Mouse (Mus musculus): ENCODE measurements around the gene D630045J12Rik. TPM values are rescaled to one million over a fixed set of nuclear protein-coding genes. Genes with fewer than 3 reads are reported as not detected.

Gene D630045J12Rik
- total RNA-seq, 1 experiment from 2014 or later: not detected

- ATAC-seq (replicated peaks; ENCODE audit: insufficient number of reproducible peaks, low FRiP score, low TSS enrichment, poor library complexity, severe bottlenecking): no peak
These were observed 54.2 kb downstream of the D630045J12Rik start for GRCm38 (mm10) chr6:38199599-38199998.

DNA sequence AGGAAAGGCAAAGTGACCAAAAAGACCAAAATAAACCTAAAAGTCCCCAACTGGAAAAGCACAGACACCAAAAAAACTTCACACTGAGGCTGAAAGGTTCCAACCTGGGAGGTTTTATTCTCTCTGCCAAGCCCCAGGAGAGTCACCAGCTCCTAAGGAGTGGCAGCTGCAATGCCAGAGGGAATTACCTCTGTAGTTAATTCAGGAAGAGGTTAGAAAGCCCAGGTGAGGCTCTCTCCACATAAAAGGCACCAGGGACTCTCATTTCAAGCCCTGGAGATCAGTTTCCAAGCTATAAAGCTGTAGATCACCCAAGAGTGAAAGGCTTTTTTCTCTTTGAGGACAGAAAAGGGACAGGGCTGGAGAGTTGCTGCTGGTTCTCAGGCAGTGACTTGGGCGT, 55.1 kb downstream of the D630045J12Rik start:
- no peak for ATAC-seq (replicated peaks; ENCODE audit: insufficient number of reproducible peaks, low FRiP score, low TSS enrichment, poor library complexity, severe bottlenecking)

DNA sequence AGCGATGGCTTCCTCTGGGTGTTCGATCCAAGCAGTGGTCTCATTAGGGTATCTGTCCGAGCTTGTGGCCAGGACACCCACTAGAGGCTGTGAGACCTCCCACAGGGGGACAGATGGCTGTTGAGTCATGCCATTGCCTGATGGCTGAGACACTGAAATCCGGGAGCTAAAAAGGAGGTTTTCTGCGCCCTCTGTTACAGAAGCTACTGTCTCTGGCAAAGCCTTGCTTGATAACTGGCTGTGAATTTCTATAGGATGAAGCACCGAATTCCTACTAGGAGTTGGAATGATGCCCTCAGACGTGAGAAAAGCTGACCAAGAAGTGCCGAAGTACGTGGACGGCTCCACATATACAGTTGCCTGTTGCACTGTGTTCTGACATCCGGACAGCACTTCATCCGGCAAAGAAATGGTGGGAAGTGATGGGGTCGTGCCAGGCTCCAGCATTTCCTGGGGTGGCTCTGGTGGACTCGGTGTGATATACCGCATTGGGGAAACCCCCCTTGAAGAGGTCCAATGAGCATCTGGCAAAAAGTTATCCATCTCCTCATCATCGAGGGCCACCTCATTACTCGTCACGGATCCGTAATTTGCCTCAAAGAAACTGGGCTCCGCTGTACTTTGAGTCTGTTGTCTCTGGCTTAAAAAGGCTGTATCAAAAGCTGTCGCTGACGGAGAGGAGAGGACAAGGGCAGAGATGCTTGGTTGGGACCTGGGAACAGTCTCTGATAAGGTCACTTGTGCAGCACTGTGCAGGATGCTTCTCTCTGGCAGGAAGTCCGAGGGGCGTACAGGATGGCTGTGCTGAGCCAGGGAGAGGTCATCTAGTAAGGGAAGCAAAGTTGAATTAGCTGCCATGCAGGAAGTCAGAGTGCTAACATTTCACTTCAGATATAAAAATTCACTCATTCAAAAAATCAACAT, 57.3 kb downstream of the D630045J12Rik start:
- no peak for ATAC-seq (replicated peaks; ENCODE audit: insufficient number of reproducible peaks, low FRiP score, low TSS enrichment, poor library complexity, severe bottlenecking)

GRCm38 (mm10) chr6:38195306-38195705, 58.5 kb downstream of the D630045J12Rik start:
- ATAC-seq (replicated peaks; ENCODE audit: insufficient number of reproducible peaks, low FRiP score, low TSS enrichment, poor library complexity, severe bottlenecking): no peak

DNA sequence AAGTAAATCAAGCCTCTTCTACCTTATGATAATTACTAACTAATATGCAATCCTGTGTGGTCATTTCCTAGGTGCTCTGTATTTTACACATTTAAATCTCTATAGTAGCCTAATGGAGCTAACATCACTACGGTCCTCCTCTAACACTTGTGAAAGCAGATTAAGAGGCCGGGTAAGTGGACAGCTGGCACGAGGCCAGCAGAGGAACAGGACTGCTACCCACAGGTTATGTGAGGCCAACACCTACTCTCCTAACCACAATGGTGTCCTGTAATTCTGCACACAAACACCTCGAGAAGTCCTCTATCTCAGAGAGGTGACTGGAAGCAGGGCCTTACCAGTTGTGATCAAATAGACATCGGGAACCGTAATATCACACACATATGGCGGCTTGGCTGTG, 59.8 kb downstream of the D630045J12Rik start:
- ATAC-seq (replicated peaks; ENCODE audit: insufficient number of reproducible peaks, low FRiP score, low TSS enrichment, poor library complexity, severe bottlenecking): no peak

GRCm38 (mm10) chr6:38192952-38193351, 60.9 kb downstream of the D630045J12Rik start:
- ATAC-seq (replicated peaks; ENCODE audit: insufficient number of reproducible peaks, low FRiP score, low TSS enrichment, poor library complexity, severe bottlenecking): no peak

DNA sequence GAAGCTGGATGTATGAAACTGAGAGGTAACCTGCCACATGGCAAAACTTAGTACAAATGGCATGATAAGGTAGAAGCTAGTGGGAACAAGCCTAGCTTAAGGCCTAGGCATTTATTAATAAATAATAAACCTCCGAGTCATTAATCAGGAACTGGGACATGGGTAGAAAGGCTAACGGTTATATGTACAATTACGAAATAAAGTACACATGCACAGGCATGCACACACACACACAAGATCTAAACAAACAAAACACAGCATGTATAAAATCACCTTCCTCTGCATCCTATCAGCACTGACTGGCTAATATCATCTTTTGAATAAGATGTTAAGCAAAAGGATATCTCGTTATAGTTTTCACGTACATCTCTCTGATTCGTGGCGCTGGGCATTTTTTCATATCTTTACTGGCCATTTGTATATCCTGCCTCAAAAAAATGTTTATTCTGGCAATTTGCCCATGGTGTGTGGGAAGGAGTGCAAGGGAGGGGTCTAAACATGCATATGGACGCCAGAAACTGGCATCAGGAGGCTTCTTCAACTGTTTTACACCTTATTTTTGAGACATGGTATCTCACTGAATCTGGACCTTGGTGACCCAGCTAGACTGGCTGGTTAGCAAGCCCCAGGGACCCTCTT, 67.4 kb downstream of the D630045J12Rik start:
- no peak for ATAC-seq (replicated peaks; ENCODE audit: insufficient number of reproducible peaks, low FRiP score, low TSS enrichment, poor library complexity, severe bottlenecking)

GRCm38 (mm10) chr6:38184791-38185190, 69.0 kb downstream of the D630045J12Rik start:
- no peak for ATAC-seq (replicated peaks; ENCODE audit: insufficient number of reproducible peaks, low FRiP score, low TSS enrichment, poor library complexity, severe bottlenecking)

DNA sequence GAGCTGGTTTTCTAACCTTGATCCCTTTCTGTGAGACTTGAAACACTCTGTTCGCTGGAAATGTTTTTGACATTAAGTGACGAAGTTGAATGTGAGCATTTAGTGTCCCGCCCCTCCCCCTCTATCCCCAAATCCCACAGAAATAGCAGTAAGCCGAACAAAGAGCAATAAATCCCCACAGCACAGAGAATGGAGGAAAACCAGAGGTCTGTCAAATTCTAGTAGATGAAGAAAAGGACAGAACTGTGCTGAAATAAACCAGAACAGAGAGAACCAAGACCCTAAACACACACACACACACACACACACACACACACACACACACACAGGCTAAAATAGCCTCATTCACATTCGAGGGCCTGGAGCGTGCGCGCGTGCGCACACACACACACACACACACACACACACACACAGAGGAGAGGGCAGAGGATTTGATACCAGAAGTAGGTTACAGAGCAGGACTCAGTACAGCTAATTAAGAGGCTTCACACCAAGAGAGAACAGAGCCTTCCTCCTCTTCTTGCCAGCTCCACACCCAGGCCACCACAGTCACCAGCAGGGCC, 72.0 kb downstream of the D630045J12Rik start:
- ATAC-seq (replicated peaks; ENCODE audit: insufficient number of reproducible peaks, low FRiP score, low TSS enrichment, poor library complexity, severe bottlenecking): no peak

DNA sequence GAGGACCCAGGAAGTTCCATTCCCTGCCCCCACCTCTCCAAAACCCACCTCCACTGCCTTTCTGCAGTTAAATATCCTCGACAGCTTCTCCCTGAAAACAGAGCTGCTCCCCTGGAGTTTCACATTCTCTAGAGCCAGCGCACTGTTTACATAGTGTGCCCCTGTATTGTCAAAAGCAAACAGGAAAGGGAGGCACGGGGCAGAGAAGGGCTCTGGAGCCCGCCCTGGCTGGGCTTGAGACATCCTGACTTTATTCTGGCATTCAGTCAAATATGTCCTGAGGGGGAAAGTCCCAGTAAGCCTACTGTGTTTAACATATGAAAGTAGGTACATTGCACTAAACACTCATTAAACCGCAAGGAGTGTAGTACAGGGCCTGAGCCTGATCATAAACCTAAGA, 73.1 kb downstream of the D630045J12Rik start:
- ATAC-seq (replicated peaks; ENCODE audit: insufficient number of reproducible peaks, low FRiP score, low TSS enrichment, poor library complexity, severe bottlenecking): no peak

DNA sequence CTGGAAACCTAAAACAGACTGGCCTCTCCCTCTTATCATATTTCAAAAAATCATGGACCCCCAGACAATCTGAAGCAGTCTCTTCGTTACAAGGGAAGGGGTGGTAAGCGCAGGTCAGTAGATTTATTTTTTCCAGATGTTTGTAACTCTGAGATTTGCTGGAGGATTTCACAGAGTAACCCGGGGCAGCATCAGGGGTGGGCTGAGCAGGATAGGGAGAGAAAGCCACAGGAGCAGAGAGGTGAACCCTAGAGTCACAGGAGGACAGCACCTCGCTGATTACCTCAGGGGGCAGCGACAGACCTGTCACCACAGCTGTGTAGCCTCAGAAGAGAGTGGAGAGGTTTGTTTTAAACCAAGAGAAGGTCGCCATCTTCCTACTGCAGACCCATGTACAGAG, 88.4 kb downstream of the D630045J12Rik start:
- no peak for ATAC-seq (replicated peaks; ENCODE audit: insufficient number of reproducible peaks, low FRiP score, low TSS enrichment, poor library complexity, severe bottlenecking)

DNA sequence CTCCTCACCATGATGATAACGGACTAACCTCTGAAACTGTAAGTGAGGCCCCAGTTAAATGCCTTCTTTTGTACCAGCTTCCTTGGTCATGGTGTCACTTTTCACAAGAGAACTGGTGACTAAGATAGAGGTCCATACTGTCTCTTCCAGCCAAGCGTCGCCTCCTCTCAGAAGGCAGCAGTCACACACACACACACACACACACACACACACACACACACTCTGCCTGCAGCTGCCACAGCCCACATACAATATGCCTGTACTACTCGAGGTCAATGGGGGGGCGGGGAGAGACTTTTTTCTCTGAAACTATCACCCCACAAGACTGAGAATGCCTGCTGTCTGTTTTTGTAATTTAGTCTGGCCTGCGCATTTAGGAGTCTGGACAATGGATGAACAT, 89.1 kb downstream of the D630045J12Rik start:
- ATAC-seq (replicated peaks; ENCODE audit: insufficient number of reproducible peaks, low FRiP score, low TSS enrichment, poor library complexity, severe bottlenecking): no peak

- ATAC-seq (replicated peaks; ENCODE audit: insufficient number of reproducible peaks, low FRiP score, low TSS enrichment, poor library complexity, severe bottlenecking): no peak
These were observed 90.8 kb downstream of the D630045J12Rik start for GRCm38 (mm10) chr6:38162825-38163504.

DNA sequence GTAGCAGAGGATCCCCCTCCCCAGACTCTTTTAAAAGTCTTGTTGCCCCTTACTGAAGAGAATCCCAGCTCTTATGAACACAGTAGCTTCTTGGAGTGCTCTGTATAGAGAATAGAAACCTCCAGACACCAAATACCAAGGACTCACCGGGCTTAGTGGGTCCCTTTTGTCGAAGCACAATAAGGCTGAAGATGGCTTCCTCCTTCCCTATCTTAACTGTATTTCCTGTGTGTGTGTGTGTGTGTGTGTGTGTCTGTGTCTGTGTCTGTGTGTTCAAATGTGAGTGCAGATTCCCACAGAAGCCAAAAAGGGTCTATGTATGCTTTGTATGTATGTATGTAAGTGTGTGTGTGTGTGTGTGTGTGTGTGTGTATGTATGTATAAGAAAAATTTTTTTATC, 93.3 kb downstream of the D630045J12Rik start:
- no peak for ATAC-seq (replicated peaks; ENCODE audit: insufficient number of reproducible peaks, low FRiP score, low TSS enrichment, poor library complexity, severe bottlenecking)

DNA sequence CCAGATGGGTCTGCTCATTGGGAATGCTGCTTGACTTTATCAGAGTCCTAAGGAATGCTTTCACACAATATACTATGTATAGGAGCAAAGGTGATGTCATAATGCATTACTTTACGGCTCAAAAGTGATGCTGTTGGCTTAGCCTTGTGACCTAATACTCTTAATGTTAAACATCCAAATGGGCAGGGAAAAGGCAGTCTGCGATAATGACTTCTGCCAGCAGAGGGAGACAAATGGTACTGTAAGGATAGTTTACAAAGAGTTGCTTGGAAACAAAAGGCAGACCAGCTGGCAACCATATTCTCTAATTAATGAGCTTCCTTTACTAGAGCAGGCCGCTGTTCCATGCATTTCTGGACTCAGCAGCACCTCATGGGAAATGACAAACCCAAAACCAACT, 93.7 kb downstream of the D630045J12Rik start:
- peak; percentile 50; the same call in 1 of the 2 replicates for ATAC-seq (replicated peaks; ENCODE audit: insufficient number of reproducible peaks, low FRiP score, low TSS enrichment, poor library complexity, severe bottlenecking)

DNA sequence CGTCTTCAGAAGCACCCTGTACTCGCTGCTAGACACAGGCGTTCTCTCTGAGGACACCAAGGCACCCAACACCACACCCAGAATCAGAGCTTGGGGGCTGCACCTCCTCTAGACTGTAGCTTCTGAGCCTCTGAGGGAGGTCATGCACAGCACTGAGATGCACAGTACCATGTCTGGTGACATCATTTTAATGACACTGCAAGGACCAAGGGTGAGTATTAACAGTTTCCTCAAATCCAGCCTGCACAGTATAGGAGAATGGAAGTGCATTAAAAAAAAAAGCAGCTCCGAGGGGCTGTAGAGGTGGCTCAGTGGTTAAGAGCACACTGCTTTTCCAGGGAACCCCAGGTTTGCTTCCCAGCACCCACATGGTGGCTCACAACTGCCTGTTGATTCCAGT, 94.2 kb downstream of the D630045J12Rik start:
- no peak for ATAC-seq (replicated peaks; ENCODE audit: insufficient number of reproducible peaks, low FRiP score, low TSS enrichment, poor library complexity, severe bottlenecking)

GRCm38 (mm10) chr6:38157925-38158324, 95.9 kb downstream of the D630045J12Rik start:
- ATAC-seq (replicated peaks; ENCODE audit: insufficient number of reproducible peaks, low FRiP score, low TSS enrichment, poor library complexity, severe bottlenecking): no peak

DNA sequence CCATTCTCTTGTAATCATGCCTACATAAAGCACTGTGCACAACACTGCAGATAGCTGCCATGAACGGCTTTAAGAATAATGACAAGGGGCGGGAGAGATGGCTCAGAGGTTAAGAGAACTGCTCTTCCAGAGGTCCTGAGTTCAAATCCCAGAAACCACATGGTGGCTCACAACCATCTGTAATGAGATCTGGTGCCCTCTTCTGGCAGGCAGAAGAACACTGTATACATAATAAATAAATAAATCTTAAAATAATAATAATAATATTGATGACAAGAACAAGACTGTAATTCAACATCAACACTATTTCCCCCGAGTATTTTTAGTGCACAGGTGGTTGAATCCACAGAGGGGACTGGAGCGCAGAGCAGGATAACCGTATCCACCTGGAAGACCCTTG, 97.6 kb downstream of the D630045J12Rik start:
- ATAC-seq (replicated peaks; ENCODE audit: insufficient number of reproducible peaks, low FRiP score, low TSS enrichment, poor library complexity, severe bottlenecking): no peak

DNA sequence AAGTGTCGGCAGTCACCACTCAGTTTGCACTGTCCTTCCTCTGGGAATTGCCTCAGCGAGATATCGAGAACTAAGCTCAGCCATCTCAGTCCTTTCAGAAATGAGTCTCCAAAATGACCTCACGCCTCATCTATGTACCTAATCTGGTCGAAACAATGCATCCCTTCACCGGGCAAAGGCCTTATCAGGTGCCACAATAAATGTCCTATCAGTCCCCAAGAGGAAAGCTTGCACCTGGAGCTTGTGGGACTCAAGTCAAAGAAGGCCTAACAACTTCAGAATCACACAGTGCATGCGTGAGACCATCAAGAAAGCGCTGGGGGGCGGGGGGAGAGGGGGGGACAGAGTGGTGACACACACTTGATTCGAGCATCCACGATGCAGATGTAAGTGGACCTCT, 101.5 kb downstream of the D630045J12Rik start:
- ATAC-seq (replicated peaks; ENCODE audit: insufficient number of reproducible peaks, low FRiP score, low TSS enrichment, poor library complexity, severe bottlenecking): no peak

Measured in monocyte, adult 5-6 weeks (primary cell).